Mouse (Mus musculus) neural tube, embryonic 10.5 days (tissue): ENCODE measurements around the gene Clock.

Experiments
- DNase-seq: peaks from one replicate; pipeline ENCODE4 v3.0.0-alpha.2; 2017; ENCODE audit warnings: low spot score; ENCODE audit errors: extremely low spot score

Clock gene

GRCm38 (mm10) chr5:76283890-76284289, 20.7 kb downstream of the Clock start:
- no peak for DNase-seq

GRCm38 (mm10) chr5:76274977-76275376, 29.6 kb downstream of the Clock start:
- DNase-seq = no peak

- no peak for DNase-seq
Observed at GRCm38 (mm10) chr5:76250948-76251347, 53.6 kb downstream of the Clock start.

DNA sequence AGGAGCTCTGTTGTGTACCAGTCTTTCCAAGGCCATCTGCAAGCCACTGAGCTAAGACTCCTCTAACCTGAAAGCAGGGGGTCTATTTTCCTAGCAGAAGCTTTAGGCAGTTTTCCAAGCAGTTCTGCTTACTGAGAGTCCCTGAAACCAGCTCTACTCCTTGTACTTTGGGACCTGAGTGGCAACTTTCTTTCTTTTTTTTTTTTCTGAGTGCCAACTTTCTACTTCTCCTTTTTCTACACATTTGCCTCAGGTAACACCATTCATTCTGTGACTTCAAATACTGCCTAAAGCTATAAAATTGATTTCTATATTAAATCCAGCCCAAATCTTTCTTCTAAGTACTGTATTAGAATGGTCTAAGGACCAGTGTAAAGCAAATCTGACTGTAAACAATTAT, 58.1 kb downstream of the Clock start:
- no peak for DNase-seq

DNA sequence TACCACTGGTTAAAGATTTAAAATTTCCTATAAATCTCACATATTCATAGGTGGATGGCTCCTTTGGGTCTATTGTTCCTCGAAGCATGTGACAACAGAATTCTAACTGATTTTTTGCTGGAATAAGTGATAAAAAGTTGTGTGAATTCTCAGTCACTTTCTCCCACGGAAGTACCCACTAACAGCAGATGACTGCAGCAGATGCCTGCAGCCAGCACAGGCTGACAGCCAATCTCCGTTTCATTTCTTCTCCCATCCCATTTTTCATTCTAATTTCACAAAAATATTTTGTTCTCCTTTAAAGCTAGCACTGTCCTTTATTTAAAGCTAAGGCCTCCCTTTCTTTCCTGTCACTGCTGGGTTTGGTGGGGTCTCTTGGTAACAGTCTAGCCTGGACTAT, 59.2 kb downstream of the Clock start:
- DNase-seq = no peak

GRCm38 (mm10) chr5:76244430-76244829, 60.2 kb downstream of the Clock start:
- no peak for DNase-seq

- no peak for DNase-seq
Observed at GRCm38 (mm10) chr5:76243929-76244328, 60.7 kb downstream of the Clock start.

GRCm38 (mm10) chr5:76243274-76243673, 61.3 kb downstream of the Clock start:
- DNase-seq = no peak

- no peak for DNase-seq
Observed at GRCm38 (mm10) chr5:76231171-76231855, 73.3 kb downstream of the Clock start.

GRCm38 (mm10) chr5:76216691-76217090, 87.9 kb downstream of the Clock start:
- DNase-seq = no peak

GRCm38 (mm10) chr5:76208066-76208465, 96.5 kb downstream of the Clock start:
- DNase-seq = no peak

DNA sequence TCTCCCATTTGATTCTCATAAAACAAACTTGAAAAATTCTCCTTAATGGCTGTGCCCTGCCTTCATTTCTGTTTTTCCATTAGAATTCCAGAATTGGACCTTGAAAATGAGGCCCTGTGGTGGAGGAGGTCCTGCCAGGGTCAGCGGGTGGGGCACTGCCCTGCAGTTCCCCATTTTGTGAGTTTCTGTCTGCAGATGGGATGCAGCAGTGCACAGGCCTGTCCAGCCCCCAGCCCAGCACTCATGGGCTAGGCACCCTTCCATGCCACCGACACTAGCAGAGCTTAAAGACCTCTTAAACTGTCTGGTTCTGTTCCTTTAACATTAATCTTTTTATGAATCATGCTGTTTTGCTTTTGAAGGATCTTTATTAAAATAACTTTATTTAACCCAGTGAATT, 98.7 kb downstream of the Clock start:
- DNase-seq = no peak

DNA sequence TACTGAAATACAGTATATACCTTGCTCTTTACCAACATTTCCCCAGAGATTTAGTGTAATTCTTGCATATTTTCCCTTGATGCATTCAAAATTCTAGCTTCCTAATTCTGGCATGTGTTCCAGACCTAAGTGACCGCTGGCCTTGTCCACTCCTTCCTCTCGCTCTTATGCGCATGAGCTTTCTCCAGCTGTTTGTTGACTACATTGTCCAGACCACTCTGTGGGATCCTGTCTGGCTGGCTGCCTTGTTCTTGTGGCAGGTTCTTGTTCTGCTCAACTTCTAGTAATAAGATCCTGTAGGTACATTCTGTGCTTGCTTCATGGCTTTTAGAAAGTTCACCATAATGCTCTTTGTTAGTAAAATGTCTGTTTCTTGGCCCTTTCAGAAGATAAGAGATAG, 101.4 kb downstream of the Clock start:
- no peak for DNase-seq

DNA sequence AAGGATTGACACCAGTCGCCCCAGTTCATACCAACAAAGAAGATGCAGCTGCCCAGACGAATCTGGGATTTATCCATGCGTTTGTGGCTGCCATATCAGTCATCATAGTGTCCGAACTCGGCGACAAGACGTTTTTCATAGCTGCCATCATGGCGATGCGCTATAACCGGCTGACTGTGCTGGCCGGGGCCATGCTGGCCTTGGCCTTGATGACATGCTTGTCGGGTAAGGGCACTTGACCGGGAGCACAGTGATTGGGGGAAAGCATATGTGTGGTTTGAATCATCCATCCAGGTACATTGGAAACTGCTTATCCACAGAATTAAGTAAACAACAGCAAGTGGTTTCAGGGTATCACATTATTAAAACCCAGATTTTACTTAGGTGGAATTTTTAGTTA, 105.2 kb downstream of the Clock start:
- no peak for DNase-seq

DNA sequence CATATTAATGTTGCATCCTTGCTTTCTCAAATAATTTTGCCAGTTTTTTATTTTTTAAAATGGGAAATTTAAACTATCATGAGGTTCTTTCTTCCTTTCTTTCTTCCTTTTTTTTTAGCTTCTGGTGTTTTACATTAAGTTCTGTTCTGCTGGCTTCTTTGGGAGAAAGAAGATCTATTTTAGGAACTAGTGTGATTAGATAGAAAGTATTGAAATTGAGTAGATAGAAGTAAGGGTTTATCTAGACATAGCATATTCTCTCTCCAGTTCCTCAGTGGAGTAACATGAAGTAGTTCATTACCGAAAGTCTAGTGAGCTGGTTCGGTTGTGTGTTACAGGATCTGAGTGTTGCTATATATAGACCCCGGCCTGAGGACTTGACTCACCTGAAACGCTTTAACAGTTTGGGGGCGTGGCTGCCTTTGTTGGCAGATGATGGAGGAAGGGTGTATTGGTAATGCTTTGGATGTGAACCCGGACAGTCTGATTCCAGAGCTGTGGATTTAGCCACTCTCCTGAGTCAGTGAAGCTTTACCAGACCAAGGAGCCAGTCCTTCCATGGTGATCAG, 110.1 kb downstream of the Clock start:
- no peak for DNase-seq

GRCm38 (mm10) chr5:76193075-76193474, 111.5 kb downstream of the Clock start:
- no peak for DNase-seq

GRCm38 (mm10) chr5:76190609-76191008, 114.0 kb downstream of the Clock start:
- DNase-seq = no peak

DNA sequence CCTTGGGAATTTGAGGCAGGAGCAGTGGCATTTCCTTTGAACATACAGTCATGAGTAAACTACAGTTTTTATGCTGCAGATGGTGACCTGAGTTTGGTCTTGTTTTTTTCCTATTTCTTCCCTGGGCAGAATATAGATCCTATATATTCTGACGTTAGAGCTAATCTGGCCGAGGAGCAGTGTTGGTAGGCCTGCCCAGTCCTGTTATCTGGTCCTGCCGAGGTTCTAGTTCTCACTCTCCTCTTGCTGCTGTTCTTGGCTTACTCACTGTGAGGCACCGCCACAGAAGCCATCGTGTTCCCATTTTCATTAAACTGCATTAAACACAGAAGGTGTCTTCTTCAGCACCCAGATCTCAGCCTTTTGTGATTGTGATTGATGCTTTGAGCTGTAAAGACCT, 116.7 kb downstream of the Clock start:
- DNase-seq = no peak

GRCm38 (mm10) chr5:76184286-76185080, 120.1 kb downstream of the Clock start:
- DNase-seq = peak; percentile 83

- DNase-seq = peak; percentile 93
Observed at GRCm38 (mm10) chr5:76183750-76184261, 120.8 kb downstream of the Clock start, which contains the start of gene Tmem165. Gene Tmem165 (plus strand): TSS chr5:76183880.

- no peak for DNase-seq
Observed at GRCm38 (mm10) chr5:76183043-76183749, 121.4 kb downstream of the Clock start.

DNA sequence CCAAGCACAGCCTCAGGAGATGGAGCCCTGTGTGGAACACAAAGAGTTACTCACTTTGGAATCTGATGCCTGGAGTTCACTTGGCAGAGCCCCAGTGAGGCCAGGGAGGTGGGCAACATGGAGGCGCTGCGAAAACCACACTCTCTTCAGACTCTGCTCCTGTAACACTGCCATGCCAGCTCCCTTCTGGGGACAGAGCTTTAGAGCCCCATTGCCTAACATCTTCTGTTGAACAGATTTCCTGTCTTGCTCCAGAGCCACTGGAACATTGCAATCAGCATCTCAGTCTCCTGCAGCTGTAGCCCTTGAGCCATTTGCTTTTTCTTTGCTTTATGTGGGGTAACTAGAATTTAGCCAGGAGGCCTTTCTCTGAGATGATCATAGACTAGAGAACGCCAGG, 122.3 kb downstream of the Clock start:
- no peak for DNase-seq
